Mouse (Mus musculus) T-helper 2 cell (primary cell): ENCODE results near the gene Lsm14a.

Experiments used
- in situ Hi-C: fragments of 300-600 bp; cut with MboI, MseI; formaldehyde crosslinking; loops from one replicate; pipeline ENCODE4 v1.15.1; 2025; ENCODE audit warnings: high pct_unique_total_duplicates

Lsm14a gene

DNA sequence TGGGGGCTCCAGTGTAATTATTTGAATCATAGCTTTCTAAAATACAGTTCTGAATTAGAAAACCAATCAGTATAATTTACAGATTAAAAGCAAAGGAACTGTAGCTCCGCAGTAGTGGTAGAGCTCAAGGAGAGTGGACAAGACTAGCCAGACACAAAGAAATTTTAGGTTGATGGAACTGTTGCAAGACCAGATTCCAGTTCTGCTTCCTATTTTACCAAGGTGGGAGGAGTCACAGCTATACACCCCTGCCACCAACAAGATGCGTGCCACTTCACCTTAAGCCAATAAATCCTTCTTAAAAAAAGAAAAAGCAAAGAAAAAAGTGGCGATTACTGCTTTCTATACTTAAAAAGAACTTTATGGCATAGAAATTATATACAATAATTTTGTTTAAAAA is 12.8 kb downstream of the Lsm14a start:
- in situ Hi-C loops = loop anchor here (10.0 kb wide), 1 partner anchor 664 kb away; no protein-coding TSS in a partner anchor

DNA sequence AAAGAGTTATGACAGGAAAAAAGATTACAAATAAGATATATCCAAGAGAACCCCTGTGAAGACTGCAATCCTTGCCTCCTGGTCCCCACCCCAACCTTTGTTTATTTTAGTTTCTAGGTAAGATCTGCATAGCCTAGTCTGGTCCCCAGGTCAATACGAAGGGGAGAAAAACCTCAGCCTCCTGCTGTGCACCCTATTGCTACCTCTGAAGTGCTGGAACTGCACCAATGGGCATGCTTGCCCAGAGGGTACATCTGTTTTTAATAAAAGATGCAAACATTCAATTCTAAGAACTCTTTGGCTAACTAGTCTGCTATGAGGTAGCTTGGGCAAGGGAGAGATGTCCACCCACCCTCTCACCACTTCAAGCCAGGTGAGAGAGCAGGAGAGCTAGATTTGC is 19.2 kb downstream of the Lsm14a start:
- in situ Hi-C loops = no loop called here

DNA sequence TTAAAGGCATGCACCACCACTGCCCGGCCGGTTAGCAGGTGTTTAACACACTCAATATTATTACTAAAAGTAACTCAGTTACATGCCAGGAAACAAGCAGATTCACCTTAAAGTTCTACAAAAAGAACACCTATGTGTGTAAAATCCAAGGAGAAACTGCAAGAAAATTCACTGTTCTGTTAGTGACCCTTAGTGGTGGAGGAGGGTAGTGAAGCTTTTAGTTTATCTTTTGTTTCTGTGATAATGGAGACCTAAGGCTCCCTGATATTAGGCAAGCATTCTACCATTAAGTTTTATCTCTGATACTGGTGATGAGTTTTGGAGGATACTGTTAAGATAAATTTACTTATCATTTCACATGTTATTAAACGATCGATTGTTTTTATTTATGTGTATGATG is 37.5 kb downstream of the Lsm14a start:
- in situ Hi-C loops = no loop called here

DNA sequence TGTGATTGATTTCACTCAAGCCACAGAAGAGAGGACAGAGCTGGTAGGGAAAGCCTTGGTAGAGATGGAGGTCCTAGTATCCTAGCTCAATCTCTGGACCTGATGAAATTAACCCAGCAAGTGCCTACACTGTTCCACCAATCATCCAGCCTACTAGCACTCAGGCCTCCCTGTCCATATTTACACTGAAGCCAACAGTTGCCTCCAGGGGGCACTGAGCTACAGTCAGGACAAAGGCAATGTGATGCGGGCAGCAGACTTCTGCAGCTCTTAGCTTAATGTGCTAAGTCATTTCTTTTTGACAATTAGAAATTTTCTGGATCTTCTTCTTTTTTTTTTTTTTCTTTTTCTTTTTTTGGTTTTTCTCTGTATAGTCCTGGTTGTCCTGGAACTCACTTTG is 41.1 kb downstream of the Lsm14a start:
- in situ Hi-C loops = no loop called here

DNA sequence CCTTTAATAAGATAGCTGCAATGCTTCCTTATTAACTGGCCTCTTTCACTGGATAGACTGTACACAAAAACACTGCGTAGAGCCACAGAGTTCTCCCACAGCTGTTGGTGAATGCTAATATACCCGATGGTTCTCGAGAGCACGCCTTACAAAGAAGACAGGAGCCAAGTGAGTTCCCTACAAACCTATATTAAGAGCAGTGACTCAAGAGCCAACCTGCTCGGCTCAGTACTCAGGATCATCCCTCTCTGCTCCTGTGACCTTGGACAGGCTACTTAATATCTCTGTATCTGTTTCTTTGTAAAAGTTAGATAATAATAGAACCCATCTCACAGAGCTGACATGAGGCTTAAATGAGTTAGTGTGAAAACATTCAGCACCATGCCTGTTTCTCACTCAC is 42.9 kb downstream of the Lsm14a start:
- in situ Hi-C loops = no loop called here

DNA sequence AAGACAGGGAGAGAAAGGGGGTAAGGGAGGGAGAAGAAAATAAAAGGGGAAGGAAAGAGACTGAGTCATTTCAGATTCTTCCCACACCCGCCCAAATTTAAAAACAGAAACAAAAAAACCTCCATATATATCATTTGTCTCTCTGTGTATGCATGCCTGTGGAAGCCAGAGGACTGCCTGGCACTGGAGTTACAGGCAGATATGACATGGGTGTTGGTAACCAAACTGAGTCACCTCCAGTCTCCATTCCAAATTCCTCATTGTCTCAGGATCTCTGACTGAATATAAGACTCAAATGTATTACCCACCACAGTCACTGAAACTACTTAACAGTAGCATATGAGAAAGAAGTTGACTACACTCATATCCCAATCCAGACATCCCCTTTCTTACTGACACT is 45.1 kb downstream of the Lsm14a start:
- in situ Hi-C loops = loop anchor here (5.0 to 25.0 kb wide), 2 partner anchors 111 to 201 kb away; partner anchors contain the start of gene Gpi1

DNA sequence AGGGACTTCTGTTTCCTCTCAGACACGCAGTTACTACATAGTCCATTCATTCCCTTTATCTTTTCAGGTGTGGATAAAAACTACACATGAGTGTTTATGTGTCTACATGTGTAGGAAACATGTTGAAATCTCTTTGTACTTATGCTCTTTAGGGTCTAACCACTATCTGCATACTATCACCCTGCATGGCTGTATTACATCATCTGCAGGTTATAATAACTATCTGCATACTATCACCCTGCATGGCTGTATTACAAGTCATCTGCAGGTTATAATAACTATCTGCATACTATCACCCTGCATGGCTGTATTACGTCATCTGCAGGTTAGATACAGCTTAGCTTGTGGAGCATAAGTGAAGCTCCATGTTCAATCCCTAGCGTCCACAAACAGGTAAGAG is 46.1 kb downstream of the Lsm14a start:
- in situ Hi-C loops = loop anchor here (5.0 to 25.0 kb wide), 2 partner anchors 110 to 200 kb away; partner anchors contain the start of gene Gpi1

DNA sequence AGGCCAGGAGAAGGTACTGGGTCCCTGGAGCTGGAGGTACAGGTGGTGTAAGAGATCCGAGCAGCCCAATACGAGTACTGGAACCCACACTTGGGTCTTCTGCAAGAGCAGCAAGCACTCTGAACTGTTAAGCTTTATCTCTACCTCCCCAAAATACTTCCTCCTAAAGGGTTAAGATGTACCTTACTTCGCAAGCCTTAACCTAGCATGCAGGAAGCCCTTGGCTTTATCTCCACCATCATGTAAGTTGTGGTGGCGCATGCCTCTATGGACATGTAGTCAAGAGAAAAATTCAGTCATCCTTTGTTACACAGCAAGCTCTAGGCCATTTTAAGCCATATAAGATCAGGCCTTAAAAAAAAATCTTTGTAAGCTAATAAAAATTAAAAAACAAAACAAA is 46.6 kb downstream of the Lsm14a start:
- in situ Hi-C loops = loop anchor here (5.0 to 25.0 kb wide), 2 partner anchors 109 to 199 kb away; partner anchors contain the start of gene Gpi1

DNA sequence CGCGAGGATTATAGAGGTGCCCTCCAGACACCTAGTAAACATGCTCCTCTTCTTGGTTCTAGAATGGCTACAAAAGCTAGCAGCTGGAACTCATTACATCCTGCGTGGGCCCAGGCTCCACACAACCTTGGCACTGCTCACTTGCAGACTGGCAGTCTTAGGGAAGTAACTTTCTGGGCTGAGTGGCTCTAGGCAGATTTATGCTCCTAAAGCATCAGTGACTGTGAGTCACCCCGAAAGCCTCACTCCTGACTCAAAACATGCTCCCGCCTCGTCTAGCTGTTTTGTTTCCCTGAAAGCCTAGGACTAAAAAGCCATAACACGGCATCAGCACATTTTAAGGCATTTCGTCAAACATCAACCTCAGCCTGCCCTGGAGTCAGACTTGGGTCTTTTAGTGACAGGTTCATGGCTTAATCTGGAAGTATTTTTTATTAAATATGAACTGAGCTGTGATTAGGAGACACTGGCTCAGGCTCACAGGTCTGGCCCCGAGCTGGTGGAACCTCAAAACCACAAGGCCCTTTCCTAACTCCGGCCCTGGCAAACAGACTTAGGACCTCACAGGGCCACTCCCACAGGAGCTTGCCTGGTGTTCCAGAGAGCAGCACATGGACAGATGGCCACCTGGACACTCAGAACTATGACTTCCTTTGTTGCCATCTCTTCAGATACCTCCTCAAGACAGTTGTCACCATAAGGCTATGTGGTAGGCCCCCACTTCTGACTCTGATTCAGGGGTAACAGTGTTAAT is 50.9 kb downstream of the Lsm14a start:
- in situ Hi-C loops = loop anchor here (25.0 kb wide), 1 partner anchor 105 kb away; the partner anchor contains the start of gene Gpi1

DNA sequence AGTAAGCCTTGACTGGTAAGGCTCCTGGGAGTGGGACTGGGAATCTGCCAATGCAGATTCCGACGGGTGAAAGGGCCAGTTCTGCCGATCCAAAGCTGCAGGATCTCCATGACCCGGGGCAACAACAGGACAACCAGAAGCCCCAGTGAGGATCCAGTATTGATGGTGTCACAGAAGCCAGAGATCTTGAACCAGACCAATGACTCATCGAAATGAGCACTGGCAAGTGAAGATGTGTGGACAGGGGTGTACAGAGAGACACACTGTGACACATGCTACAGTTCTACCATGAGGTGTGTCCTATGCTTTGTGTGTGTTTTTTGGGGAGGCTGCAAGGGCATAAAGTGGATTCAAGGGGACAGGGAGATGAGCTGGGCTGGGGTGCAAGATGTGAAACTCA is 52.3 kb downstream of the Lsm14a start:
- in situ Hi-C loops = loop anchor here (25.0 kb wide), 1 partner anchor 104 kb away; the partner anchor contains the start of gene Gpi1

DNA sequence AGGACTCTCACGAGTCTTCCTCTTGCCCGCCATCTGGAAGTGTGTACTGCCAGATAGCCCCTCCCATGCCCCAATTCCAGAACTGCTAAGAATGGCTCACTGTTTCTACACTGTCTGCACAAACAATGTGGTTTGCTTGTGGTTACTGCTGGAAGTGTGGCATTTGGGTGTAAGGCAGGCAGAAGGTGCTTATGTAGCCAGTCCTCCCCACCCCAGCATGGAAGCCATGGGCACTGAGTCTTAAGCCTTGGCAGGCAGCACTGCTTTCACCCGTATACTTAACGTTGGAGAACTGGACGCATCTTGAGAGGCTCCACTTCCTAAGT is 54.0 kb downstream of the Lsm14a start:
- in situ Hi-C loops = loop anchor here (25.0 kb wide), 1 partner anchor 102 kb away; the partner anchor contains the start of gene Gpi1

DNA sequence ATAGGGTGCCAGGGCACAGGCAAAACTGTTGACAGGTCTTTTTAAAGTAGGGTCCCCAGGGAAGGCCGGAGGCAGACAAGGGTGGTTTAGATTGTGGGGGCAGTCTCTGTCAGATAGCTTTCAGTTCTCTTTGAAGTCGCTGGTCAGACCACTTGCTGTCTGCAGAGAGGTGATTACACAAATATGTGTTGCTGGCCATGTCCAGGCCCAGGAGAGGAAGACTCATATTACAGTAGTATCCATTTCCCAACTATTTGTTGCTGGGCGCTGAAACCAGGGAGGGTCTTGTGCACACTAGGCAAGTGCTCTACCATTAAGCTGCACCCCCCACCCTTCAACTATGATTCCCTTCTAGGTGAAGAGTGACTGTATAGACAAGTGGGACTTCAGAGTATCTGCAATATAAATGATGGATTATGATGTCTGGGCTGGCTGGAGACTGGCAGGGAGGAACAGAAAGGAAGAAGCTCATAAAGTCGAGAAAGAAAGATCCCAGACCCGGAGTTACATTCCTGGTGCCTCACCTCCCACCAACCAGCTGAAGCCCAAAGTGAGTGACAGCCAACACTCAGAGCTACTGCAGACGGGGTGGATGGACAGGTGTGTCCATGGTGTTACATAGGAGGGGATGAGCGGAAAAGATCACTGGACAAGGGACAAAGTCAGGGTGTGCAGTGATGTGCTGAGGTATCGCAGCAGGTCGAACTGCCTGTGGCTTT is 54.5 kb downstream of the Lsm14a start:
- in situ Hi-C loops = loop anchor here (25.0 kb wide), 1 partner anchor 101 kb away; the partner anchor contains the start of gene Gpi1

DNA sequence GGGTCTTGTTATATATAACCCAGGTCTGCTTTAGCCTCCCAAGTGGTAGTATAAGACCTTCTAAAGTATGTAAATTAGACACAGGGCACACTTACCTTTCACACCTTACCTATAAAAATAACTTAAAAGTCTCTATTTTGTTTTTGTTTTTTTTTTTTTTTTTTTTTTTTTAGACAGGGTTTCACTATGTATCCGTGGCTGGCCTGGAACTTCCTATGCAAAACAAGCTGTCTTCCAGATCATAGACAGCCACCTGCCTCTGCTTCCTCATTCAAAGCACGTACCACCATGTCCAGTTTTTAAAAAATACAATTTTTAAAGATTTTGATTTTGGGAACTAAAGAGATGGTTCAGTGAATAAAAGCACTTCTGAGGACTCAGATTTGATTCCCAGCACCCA is 55.8 kb downstream of the Lsm14a start:
- in situ Hi-C loops = loop anchor here (25.0 kb wide), 1 partner anchor 100 kb away; the partner anchor contains the start of gene Gpi1

DNA sequence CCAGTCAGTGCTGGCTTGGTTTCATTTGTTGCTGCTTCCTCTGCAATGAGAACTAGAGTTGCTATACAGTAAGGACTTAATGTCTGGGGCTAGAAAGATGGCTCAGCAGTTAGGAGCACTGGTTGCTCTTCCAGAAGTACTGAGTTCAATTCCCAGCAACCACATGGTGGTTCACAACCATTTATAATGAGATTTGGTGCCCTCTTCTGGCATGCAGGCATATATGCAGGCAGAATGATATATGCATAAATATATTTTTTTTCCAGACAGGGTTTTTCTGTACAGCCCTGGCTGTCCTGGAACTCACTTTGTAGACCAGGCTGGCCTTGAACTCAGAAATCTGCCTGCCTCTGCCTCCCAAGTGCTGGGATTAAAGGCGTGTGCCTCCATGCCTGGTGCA is 56.6 kb downstream of the Lsm14a start:
- in situ Hi-C loops = loop anchor here (25.0 kb wide), 1 partner anchor 99 kb away; the partner anchor contains the start of gene Gpi1

DNA sequence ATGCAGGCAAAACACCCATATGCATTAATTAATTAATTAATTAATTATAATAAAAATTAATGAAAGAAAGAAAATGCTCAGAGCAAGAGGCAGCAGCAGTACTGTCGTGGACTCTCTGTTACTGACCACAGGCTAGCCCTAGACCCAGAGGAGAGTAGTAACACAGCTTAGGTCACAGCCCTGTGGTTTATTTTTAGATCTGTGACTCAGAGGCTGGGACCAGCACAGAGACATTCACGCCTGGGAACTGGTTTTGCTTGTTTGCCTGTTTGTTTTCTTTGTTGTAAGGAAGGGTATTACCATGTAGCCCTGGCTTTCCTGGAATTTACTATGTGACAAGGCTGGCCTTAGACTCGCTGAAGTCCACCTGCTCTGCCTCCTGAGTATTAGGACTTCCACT is 65.6 kb downstream of the Lsm14a start:
- in situ Hi-C loops = loop anchor here (25.0 kb wide), 1 partner anchor 90 kb away; the partner anchor contains the start of gene Gpi1

DNA sequence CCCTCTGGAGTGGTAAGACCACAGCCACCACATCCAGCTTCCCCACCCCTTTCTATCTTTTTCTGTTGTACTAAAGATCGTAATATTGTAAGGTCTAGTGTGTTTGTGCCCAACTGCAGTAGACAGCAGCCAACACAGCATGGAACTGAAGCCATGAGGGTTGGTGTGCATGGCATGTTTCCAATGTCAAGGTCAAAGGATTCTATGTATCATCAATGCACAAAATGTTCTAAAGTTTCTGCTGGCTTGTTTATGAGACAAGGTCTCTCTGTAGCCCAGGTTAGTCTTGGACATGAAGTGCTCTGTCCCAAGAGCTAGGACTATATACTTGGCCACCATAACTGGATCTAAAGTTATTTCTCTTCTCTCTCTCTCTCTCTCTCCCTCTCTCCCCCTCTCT is 68.3 kb downstream of the Lsm14a start:
- in situ Hi-C loops = loop anchor here (25.0 kb wide), 1 partner anchor 88 kb away; the partner anchor contains the start of gene Gpi1

DNA sequence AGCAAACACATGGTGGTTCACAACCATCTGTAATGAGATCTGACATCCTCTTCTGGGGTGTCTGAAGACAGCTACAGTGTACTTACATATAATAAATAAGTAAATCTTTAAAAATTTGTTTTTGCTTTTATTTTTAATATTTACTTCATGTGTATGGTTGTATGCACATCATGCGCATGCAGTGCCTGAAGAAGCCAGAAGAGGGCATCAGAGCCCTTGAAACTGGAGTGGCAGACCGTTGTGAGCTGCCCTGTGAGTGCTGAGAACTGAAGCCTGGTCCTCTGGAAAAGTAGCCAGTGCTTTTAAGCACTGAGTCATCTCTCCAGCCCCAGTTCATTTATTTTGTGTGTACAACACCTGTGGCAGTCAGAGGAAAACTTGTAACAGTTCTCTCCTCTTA is 69.1 kb downstream of the Lsm14a start:
- in situ Hi-C loops = no loop called here

DNA sequence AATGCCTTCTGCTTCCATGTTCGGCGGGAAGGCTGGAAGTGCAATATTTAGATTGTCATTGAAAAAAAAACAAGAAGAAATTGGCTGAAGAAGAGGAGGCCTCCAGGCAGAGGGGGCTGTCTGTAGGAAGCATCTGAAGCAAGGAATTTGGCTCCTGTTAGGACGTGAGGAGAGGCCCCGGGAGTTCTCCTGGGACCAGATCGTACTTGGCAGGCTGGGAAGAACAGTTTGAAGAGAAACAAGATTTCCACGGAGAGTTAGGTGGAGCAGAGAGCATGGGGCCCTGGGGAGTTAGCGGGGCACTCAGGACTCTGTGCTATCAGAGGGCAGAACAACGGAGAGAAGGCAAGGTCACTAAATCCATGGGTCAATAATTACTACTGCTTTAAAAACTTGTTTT is 69.8 kb downstream of the Lsm14a start:
- in situ Hi-C loops = no loop called here

DNA sequence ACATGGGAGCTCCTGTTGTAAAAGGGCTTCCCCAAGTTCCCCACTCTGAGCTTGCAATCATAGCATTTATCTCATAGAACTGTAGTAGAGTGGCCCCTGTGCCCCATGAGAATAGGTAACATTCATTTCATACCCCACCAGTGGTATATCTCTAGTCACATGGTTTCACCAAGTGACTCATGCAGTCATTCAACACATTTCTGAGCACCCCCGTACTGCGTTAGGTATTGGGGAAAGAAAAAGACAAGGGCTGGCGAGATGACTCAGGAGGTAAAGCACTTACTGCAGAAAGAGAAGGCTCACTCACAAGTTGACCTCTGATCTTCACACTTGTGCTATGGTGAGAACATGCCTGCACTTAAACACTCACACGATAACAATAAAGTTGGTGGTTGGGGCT is 71.2 kb downstream of the Lsm14a start:
- in situ Hi-C loops = no loop called here

DNA sequence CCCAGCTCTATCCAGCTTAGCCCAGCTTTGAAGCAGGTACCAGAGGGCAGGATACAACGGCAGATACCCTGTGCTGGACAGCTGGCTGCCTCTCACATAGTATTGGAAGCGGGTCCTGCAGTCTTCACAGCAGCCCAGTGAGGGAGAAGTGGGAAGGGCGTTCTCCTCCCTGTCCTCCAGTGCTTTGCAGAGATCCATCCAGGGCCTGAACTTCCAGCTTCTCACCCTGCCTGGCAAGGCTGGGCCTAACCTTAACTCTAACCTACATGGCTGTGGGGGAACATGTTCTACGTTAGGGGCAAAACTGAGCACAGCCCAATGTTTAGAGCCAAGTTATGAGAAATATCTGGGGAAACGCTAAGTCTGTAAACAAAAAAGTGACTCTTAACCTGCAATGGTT is 72.0 kb downstream of the Lsm14a start:
- in situ Hi-C loops = no loop called here

DNA sequence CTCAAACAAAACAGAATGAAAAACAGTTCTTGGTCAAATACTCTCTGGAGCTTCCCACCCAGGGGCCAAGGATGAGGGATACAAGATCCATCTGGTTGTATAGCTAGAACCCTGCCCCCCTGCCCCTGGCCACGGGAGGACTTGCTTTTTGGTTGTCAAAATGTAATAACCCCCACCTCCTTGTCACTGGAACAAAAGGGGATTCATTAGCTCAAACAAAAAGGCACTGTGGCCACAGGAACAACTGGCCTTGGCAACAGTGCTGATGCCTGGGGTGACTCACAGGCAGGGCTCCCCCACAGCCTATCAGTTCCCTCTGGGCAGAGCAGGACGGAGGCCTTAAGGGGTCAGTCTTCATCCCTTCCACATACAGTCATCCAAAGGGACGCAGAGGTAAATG is 73.2 kb downstream of the Lsm14a start:
- in situ Hi-C loops = no loop called here

DNA sequence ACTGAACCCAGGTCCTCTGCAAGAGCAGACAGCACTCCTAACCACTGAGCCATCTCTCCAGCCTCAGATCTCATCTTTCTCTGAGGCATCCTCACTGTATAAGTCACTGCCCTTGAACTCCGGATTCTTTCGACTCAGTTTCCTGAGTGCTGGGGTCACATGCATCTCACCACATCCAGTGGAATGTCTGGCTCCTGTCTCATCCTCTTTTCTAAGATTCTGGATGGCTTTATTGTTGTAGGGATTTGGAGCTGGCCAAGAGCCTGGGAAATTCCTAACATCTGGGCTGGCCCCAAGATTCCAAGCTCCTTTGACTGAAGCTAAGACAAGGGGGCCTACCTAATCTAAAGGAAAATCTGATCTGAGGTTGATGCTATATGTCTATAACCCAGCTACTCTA is 74.0 kb downstream of the Lsm14a start:
- in situ Hi-C loops = no loop called here
